In genomic region chr3:133751565-133751964, GRCm38 (mm10) we compare ENCODE assay signal across 33 mouse cellular contexts.
DNase-seq lines count a peak whose midpoint lies in the region; ATAC-seq and TF ChIP-seq lines count a peak whose summit lies in the region.
"Had no signal": no experiment of that assay in that cellular context is flagged by ENCODE, and none has a peak within 500 bp of the region (broad histone marks: within the 10 kb centered on the region; RNA-seq: fewer than 3 reads in every experiment).

No protein-coding gene starts in this region.

- WGBS in forebrain, postnatal 0 days: 65% methylated on average over 4 of the region's 4 CpGs
- 78% methylated on average over 4 of the region's 4 CpGs for WGBS in forebrain, embryonic 12.5 days
- 14% methylated on average over 4 of the region's 4 CpGs for WGBS in heart, embryonic 14.5 days
- WGBS in kidney, embryonic 15.5 days: 26% methylated on average over 4 of the region's 4 CpGs

- no peak overlapping the region for H3K4me2 ChIP-seq in forebrain, postnatal 0 days (ENCODE audit: low read depth)
- H3K4me2 ChIP-seq in forebrain, embryonic 12.5 days: no peak overlapping the region
- H3K4me2 ChIP-seq in heart, embryonic 14.5 days (ENCODE audit: low read length): peak overlapping the region; percentile 31
- peak overlapping the region; percentile 35 for H3K4me2 ChIP-seq in kidney, embryonic 15.5 days
- H3K4me2 ChIP-seq in CH12.LX (ENCODE audit: insufficient read depth, low read depth, poor library complexity, severe bottlenecking): peak overlapping the region; percentile 97
- H3K4me2 ChIP-seq: embryonic facial prominence, embryonic 13.5 days; forebrain, embryonic 13.5 days; hindbrain, embryonic 15.5 days; midbrain, embryonic 12.5 days; neural tube, embryonic 12.5 days had no signal

- dilution Hi-C loops in CH12.LX (cut with MboI; ENCODE audit: extremely low pct_ligation_motif_present, extremely low pct_unique_long_range_greater_than_20kb, low sequenced_read_pairs): no loop called here

- no peak for TF ChIP-seq EP300 in CH12.LX (IDR thresholded peaks at IDR 0.05; ENCODE audit: low read length)

- TF ChIP-seq RAD21 in CH12.LX (IDR thresholded peaks at IDR 0.05; ENCODE audit: low read depth, low read length): no peak

- peak; percentile 53 for DNase-seq in forebrain, postnatal 0 days
- no peak for DNase-seq in heart, postnatal 25 days (ENCODE audit: low spot score)
- no peak for DNase-seq in kidney, adult 11 months
- DNase-seq in CH12.LX (ENCODE audit: extremely low read depth): no peak
- DNase-seq in left cerebral cortex, postnatal 14 days (ENCODE audit: low spot score in 2 of 2): no peak
- DNase-seq: adrenal gland, postnatal 25 days; cerebellum, adult 11-12 months; cerebellum, adult 9-11 months; embryo, embryonic 11 days; gastrocnemius, adult 2 months; gastrocnemius, postnatal 36 days; heart, adult 2 months; kidney, adult 9 months; layer of hippocampus, adult 9-11 months; liver; lung, adult 2 months; lung, postnatal 4 days; right cerebral cortex, adult 18-20 months; spleen, adult 18-20 months; thymus, adult 18-20 months; thymus, postnatal 25 days had no signal

- no peak overlapping the region for H3K4me3 ChIP-seq in forebrain, postnatal 0 days (ENCODE audit: low read depth, low read length)
- no peak overlapping the region for H3K4me3 ChIP-seq in forebrain, embryonic 12.5 days (replicated peaks)
- H3K4me3 ChIP-seq in heart, embryonic 14.5 days (ENCODE audit: control insufficient read depth in 1 of 2, insufficient read depth in 1 of 2, low read depth in 1 of 2, low read length in 2 of 2): no peak overlapping the region
- no peak overlapping the region for H3K4me3 ChIP-seq in kidney, embryonic 15.5 days (replicated peaks)
- no peak overlapping the region for H3K4me3 ChIP-seq in CH12.LX (replicated peaks in 1 of 3; ENCODE audit: low read depth in 2 of 3, low read length in 2 of 3, poor library complexity in 1 of 3)
- H3K4me3 ChIP-seq: embryonic facial prominence, embryonic 13.5 days; forebrain, embryonic 13.5 days; gastrocnemius, adult 2 months; heart, adult 2 months; hindbrain, embryonic 15.5 days; megakaryocyte, embryonic 14.5 days; midbrain, embryonic 12.5 days; myocyte; neural tube, embryonic 12.5 days had no signal

- H3K4me1 ChIP-seq in forebrain, postnatal 0 days (ENCODE audit: insufficient read depth): no peaks in the 10 kb centered on the region
- H3K4me1 ChIP-seq in forebrain, embryonic 12.5 days: peaks cover 13% of the 10 kb centered on the region
- peaks cover 8 to 12% of the 10 kb centered on the region in 2 experiments for H3K4me1 ChIP-seq in heart, embryonic 14.5 days (ENCODE audit: control insufficient read depth in 2 of 2, insufficient read depth in 2 of 2, low read length in 2 of 2)
- peaks cover 38% of the 10 kb centered on the region for H3K4me1 ChIP-seq in kidney, embryonic 15.5 days
- H3K4me1 ChIP-seq in CH12.LX (ENCODE audit: control insufficient read depth in 1 of 2, insufficient read depth in 2 of 2): peaks cover 33 to 84% of the 10 kb centered on the region in 2 experiments

- H3K9me3 ChIP-seq in forebrain, postnatal 0 days (ENCODE audit: low read length): no peaks in the 10 kb centered on the region
- H3K9me3 ChIP-seq in forebrain, embryonic 12.5 days: no peaks in the 10 kb centered on the region
- no peaks in the 10 kb centered on the region for H3K9me3 ChIP-seq in heart, embryonic 14.5 days (ENCODE audit: control insufficient read depth, low read length)
- no peaks in the 10 kb centered on the region for H3K9me3 ChIP-seq in kidney, embryonic 15.5 days (replicated peaks)
- peaks cover 2% of the 10 kb centered on the region for H3K9me3 ChIP-seq in CH12.LX (replicated peaks; ENCODE audit: low read length)
- H3K9me3 ChIP-seq: embryonic facial prominence, embryonic 13.5 days; forebrain, embryonic 13.5 days; hindbrain, embryonic 15.5 days; megakaryocyte, embryonic 14.5 days; midbrain, embryonic 12.5 days; neural tube, embryonic 12.5 days had no signal

- peak; percentile 64 for ATAC-seq in forebrain, postnatal 0 days
- no peak for ATAC-seq in forebrain, embryonic 12.5 days (ENCODE audit: low FRiP score)
- ATAC-seq in heart, embryonic 14.5 days (ENCODE audit: insufficient number of reproducible peaks, insufficient read depth, low FRiP score, low read depth): no peak
- no peak for ATAC-seq in kidney, embryonic 15.5 days (replicated peaks; ENCODE audit: low FRiP score)
- ATAC-seq: forebrain, embryonic 13.5 days; inflammation-experienced regulatory T-cells, adult 6 months had no signal

- TF ChIP-seq CTCF in forebrain, postnatal 0 days (IDR thresholded peaks at IDR 0.05; ENCODE audit: low read depth): no peak
- no peak for TF ChIP-seq CTCF in CH12.LX (conservative IDR thresholded peaks at IDR 0.05 in 1 of 2, IDR thresholded peaks at IDR 0.05 in 1 of 2; ENCODE audit: low read depth in 2 of 2, low read length in 2 of 2)

- in situ Hi-C loops in CH12.LX (cut with MboI; ENCODE audit: low pct_ligation_motif_present, low pct_unique_long_range_greater_than_20kb, low sequenced_read_pairs): loop anchor here (10.0 kb wide), 1 partner anchor 417 kb away; no protein-coding TSS in a partner anchor

- intact Hi-C loops in heart, postnatal 25 days (cut with DNase I): no loop called here
- intact Hi-C loops in left cerebral cortex, postnatal 14 days (cut with DNase I): loop anchor here (10.0 kb wide), 2 partner anchors 207 to 437 kb away; partner anchors contain the start of genes Ppa2 and Tet2

- peaks cover 12% of the 10 kb centered on the region for H3K79me2 ChIP-seq in CH12.LX (replicated peaks; ENCODE audit: control insufficient read depth, extremely low read depth, insufficient read depth, poor library complexity, severe bottlenecking)

- H3K27ac ChIP-seq in forebrain, postnatal 0 days (ENCODE audit: low read depth, low read length): no peak overlapping the region
- H3K27ac ChIP-seq in forebrain, embryonic 12.5 days: no peak overlapping the region
- no peak overlapping the region for H3K27ac ChIP-seq in heart, embryonic 14.5 days (replicated peaks in 1 of 2; ENCODE audit: control insufficient read depth in 1 of 2, insufficient read depth in 1 of 2, low read depth in 2 of 2, low read length in 2 of 2)
- peak overlapping the region; percentile 71 for H3K27ac ChIP-seq in kidney, embryonic 15.5 days
- H3K27ac ChIP-seq in CH12.LX (ENCODE audit: insufficient read depth, low read depth): peak overlapping the region; percentile 21; the same call in 1 of the 2 replicates
- H3K27ac ChIP-seq: embryonic facial prominence, embryonic 13.5 days; forebrain, embryonic 13.5 days; gastrocnemius, adult 2 months; heart, adult 2 months; hindbrain, embryonic 15.5 days; liver, embryonic 14.5 days; midbrain, embryonic 12.5 days; neural tube, embryonic 12.5 days had no signal

- H3K9ac ChIP-seq in forebrain, postnatal 0 days: no peak overlapping the region
- H3K9ac ChIP-seq in forebrain, embryonic 12.5 days: no peak overlapping the region
- H3K9ac ChIP-seq in heart, embryonic 14.5 days (ENCODE audit: low read length): no peak overlapping the region
- H3K9ac ChIP-seq in kidney, embryonic 15.5 days: no peak overlapping the region
- peak overlapping the region; percentile 78 for H3K9ac ChIP-seq in CH12.LX (ENCODE audit: insufficient read depth, low read depth)
- H3K9ac ChIP-seq: embryonic facial prominence, embryonic 13.5 days; forebrain, embryonic 13.5 days; hindbrain, embryonic 15.5 days; liver, embryonic 14.5 days; midbrain, embryonic 12.5 days; neural tube, embryonic 12.5 days had no signal

- no peak for TF ChIP-seq POLR2A in CH12.LX (IDR thresholded peaks at IDR 0.05; ENCODE audit: low read depth, low read length)

- H3K27me3 ChIP-seq in forebrain, postnatal 0 days (ENCODE audit: insufficient read depth, low read length): no peaks in the 10 kb centered on the region
- H3K27me3 ChIP-seq in forebrain, embryonic 12.5 days: no peaks in the 10 kb centered on the region
- H3K27me3 ChIP-seq in heart, embryonic 14.5 days (ENCODE audit: control insufficient read depth, insufficient read depth, low read length): no peaks in the 10 kb centered on the region
- H3K27me3 ChIP-seq in kidney, embryonic 15.5 days: no peaks in the 10 kb centered on the region
- no peaks in the 10 kb centered on the region for H3K27me3 ChIP-seq in CH12.LX (replicated peaks)
- H3K27me3 ChIP-seq: embryonic facial prominence, embryonic 13.5 days; forebrain, embryonic 13.5 days; hindbrain, embryonic 15.5 days; megakaryocyte, embryonic 14.5 days; midbrain, embryonic 12.5 days; neural tube, embryonic 12.5 days had no signal

- no peaks in the 10 kb centered on the region for H3K36me3 ChIP-seq in forebrain, postnatal 0 days (ENCODE audit: insufficient read depth)
- H3K36me3 ChIP-seq in forebrain, embryonic 12.5 days (replicated peaks): no peaks in the 10 kb centered on the region
- H3K36me3 ChIP-seq in heart, embryonic 14.5 days (ENCODE audit: control insufficient read depth, insufficient read depth, low read length): no peaks in the 10 kb centered on the region
- no peaks in the 10 kb centered on the region for H3K36me3 ChIP-seq in kidney, embryonic 15.5 days
- H3K36me3 ChIP-seq in CH12.LX (replicated peaks in 1 of 2; ENCODE audit: control insufficient read depth in 1 of 2, insufficient read depth in 1 of 2, low read length in 1 of 2): peaks cover 0 to 2% of the 10 kb centered on the region in 2 experiments
- H3K36me3 ChIP-seq: embryonic facial prominence, embryonic 13.5 days; hindbrain, embryonic 15.5 days; midbrain, embryonic 12.5 days; neural tube, embryonic 12.5 days had no signal

TF ChIP-seq in CH12.LX, 34 proteins besides CTCF, POLR2A, EP300 and RAD21:
- TF ChIP-seq ZMIZ1 (IDR thresholded peaks at IDR 0.05; ENCODE audit: low read depth, low read length): no peak
- no peak for TF ChIP-seq ELF1 (IDR thresholded peaks at IDR 0.05; ENCODE audit: low read depth, low read length)
- no peak for TF ChIP-seq GABPA (IDR thresholded peaks at IDR 0.05; ENCODE audit: insufficient replicate concordance, low read depth, low read length)
- no peak for TF ChIP-seq CHD2 (IDR thresholded peaks at IDR 0.05; ENCODE audit: low read length)
- no peak for TF ChIP-seq NELFE (IDR thresholded peaks at IDR 0.05; ENCODE audit: low read depth, low read length)
- no peak for TF ChIP-seq CHD1 (IDR thresholded peaks at IDR 0.05; ENCODE audit: low read depth, low read length)
- TF ChIP-seq BHLHE40 (IDR thresholded peaks at IDR 0.05; ENCODE audit: low read depth, low read length): no peak
- no peak for TF ChIP-seq IRF4 (IDR thresholded peaks at IDR 0.05; ENCODE audit: low read depth, low read length)
- no peak for TF ChIP-seq JUN (IDR thresholded peaks at IDR 0.05; ENCODE audit: insufficient read depth, low read depth, low read length)
- TF ChIP-seq TBP (conservative IDR thresholded peaks at IDR 0.05; ENCODE audit: low read depth, low read length): no peak
- no peak for TF ChIP-seq POLR2AphosphoS2 (IDR thresholded peaks at IDR 0.05; ENCODE audit: low read depth, low read length)
- no peak for TF ChIP-seq SMC3 (IDR thresholded peaks at IDR 0.05; ENCODE audit: low read depth, low read length)
- no peak for TF ChIP-seq MXI1 (IDR thresholded peaks at IDR 0.05; ENCODE audit: low read depth, low read length)
- no peak for TF ChIP-seq MAX (IDR thresholded peaks at IDR 0.05; ENCODE audit: low read length)
- TF ChIP-seq SIN3A (IDR thresholded peaks at IDR 0.05; ENCODE audit: low read length): no peak
TF ChIP-seq in CH12.LX: peak in this region for 0.

Comparison
In these comparisons a context has a peak if more than half of its experiments do, and no peak if none do; other contexts are left out.
1. H3K27ac ChIP-seq: peak in kidney, embryonic 15.5 days (single experiment) and CH12.LX (single experiment); none in forebrain, postnatal 0 days (single experiment), forebrain, embryonic 12.5 days (single experiment) and heart, embryonic 14.5 days (0 of 2).
2. H3K4me2 ChIP-seq: peak in heart, embryonic 14.5 days (single experiment), kidney, embryonic 15.5 days (single experiment) and CH12.LX (single experiment); none in forebrain, postnatal 0 days (single experiment) and forebrain, embryonic 12.5 days (single experiment).